ENCODE assay signal across 9 mouse cellular contexts in genomic region chr11:69628286-69628685, GRCm38 (mm10). TPM values are rescaled to one million over a fixed set of nuclear protein-coding genes. Genes with fewer than 3 reads are reported as not detected.
A peak's percentile ranks its signal among the peaks of the same experiment; 100 is the strongest.
DNase-seq lines count a peak whose midpoint lies in the region; ATAC-seq and TF ChIP-seq lines count a peak whose summit lies in the region.
"Had no signal": no experiment of that assay in that cellular context is flagged by ENCODE, and none has a peak within 500 bp of the region (broad histone marks: within the 10 kb centered on the region; RNA-seq: fewer than 3 reads in every experiment).

No protein-coding gene starts in this region.

- 38% methylated on average over 6 of the region's 6 CpGs for WGBS in bone marrow, adult 2 months
- 36% methylated on average over 6 of the region's 6 CpGs for WGBS in liver, postnatal 0 days (ENCODE audit: insufficient replicate concordance)

- ATAC-seq in liver, postnatal 0 days, result no peak
- ATAC-seq in inflammation-experienced regulatory T-cells, adult 6 months, result no peak

- no peaks in the 10 kb centered on the region for H3K27me3 ChIP-seq in liver, postnatal 0 days (ENCODE audit: insufficient read depth, low read length)
- H3K27me3 ChIP-seq: hindbrain, embryonic 15.5 days had no signal

- no peaks in the 10 kb centered on the region for H3K4me1 ChIP-seq in bone marrow, adult 2 months (ENCODE audit: control insufficient read depth, insufficient read depth, low read length)
- H3K4me1 ChIP-seq in embryonic fibroblast, embryonic 13.5 days (ENCODE audit: control insufficient read depth, insufficient read depth, low read length), result no peaks in the 10 kb centered on the region
- peaks cover 4% of the 10 kb centered on the region for H3K4me1 ChIP-seq in liver, postnatal 0 days (ENCODE audit: insufficient read depth)

- no peak overlapping the region for H3K4me3 ChIP-seq in bone marrow, adult 2 months (replicated peaks; ENCODE audit: control insufficient read depth, low read depth, low read length)
- no peak overlapping the region for H3K4me3 ChIP-seq in embryonic fibroblast, embryonic 13.5 days (ENCODE audit: insufficient read depth, low read length)
- H3K4me3 ChIP-seq in liver, postnatal 0 days (ENCODE audit: low read depth, low read length), result no peak overlapping the region
- H3K4me3 ChIP-seq: hindbrain, embryonic 15.5 days had no signal

- TF ChIP-seq CTCF in bone marrow, adult 2 months (IDR thresholded peaks at IDR 0.05; ENCODE audit: control insufficient read depth, insufficient read depth, low read length), result peak; percentile 99
- TF ChIP-seq CTCF in embryonic fibroblast, embryonic 13.5 days (IDR thresholded peaks at IDR 0.05; ENCODE audit: borderline replicate concordance, insufficient read depth, low read length), result peak; percentile 99
- peak; percentile 99 for TF ChIP-seq CTCF in liver, postnatal 0 days (IDR thresholded peaks at IDR 0.05; ENCODE audit: low read depth)

- H3K4me2 ChIP-seq in liver, postnatal 0 days (ENCODE audit: low read depth, low read length), result no peak overlapping the region
- H3K4me2 ChIP-seq: hindbrain, embryonic 15.5 days had no signal

- H3K9ac ChIP-seq in liver, postnatal 0 days (replicated peaks), result no peak overlapping the region
- H3K9ac ChIP-seq: hindbrain, embryonic 15.5 days had no signal

- H3K9me3 ChIP-seq in liver, postnatal 0 days (ENCODE audit: low read length), result no peaks in the 10 kb centered on the region
- H3K9me3 ChIP-seq: hindbrain, embryonic 15.5 days had no signal

- TF ChIP-seq EP300 in liver, postnatal 0 days (IDR thresholded peaks at IDR 0.05; ENCODE audit: low read depth), result no peak

- no peaks in the 10 kb centered on the region for H3K36me3 ChIP-seq in liver, postnatal 0 days (replicated peaks; ENCODE audit: insufficient read depth, low read length)
- H3K36me3 ChIP-seq: hindbrain, embryonic 15.5 days had no signal

- TF ChIP-seq POLR2A in bone marrow, adult 2 months (IDR thresholded peaks at IDR 0.05; ENCODE audit: borderline replicate concordance, control insufficient read depth, low read depth, low read length), result no peak
- TF ChIP-seq POLR2A in embryonic fibroblast, embryonic 13.5 days (IDR thresholded peaks at IDR 0.05; ENCODE audit: low read depth, low read length), result peak; percentile 18; the same call in 1 of the 2 replicates

- H3K27ac ChIP-seq in bone marrow, adult 2 months (ENCODE audit: control insufficient read depth, insufficient read depth, low read depth, low read length, poor library complexity), result no peak overlapping the region
- H3K27ac ChIP-seq in embryonic fibroblast, embryonic 13.5 days (ENCODE audit: insufficient read depth, low read length), result no peak overlapping the region
- no peak overlapping the region for H3K27ac ChIP-seq in liver, postnatal 0 days (ENCODE audit: low read depth)
- H3K27ac ChIP-seq: hindbrain, embryonic 15.5 days had no signal

- peak; percentile 55 for DNase-seq in urinary bladder, adult 2 months (ENCODE audit: low spot score)
- no peak for DNase-seq in urinary bladder, postnatal 10 days (ENCODE audit: low spot score)
- peak; percentile 88 for DNase-seq in kidney, postnatal 10 days
- DNase-seq in liver, postnatal 0 days, result peak; percentile 87
- peak; percentile 65 for DNase-seq in right cerebral cortex, postnatal 14 days

RNA-seq across cellular contexts. Expression of gene Fxr2, which starts 4.5 kb away (rescaled TPM):
- 74.8 and 85.8 TPM in 2 replicates for polyA plus RNA-seq in urinary bladder, adult 2 months (2012; rRNA removed)
- polyA plus RNA-seq in bone marrow, adult 2 months (2011; ENCODE audit: insufficient read depth, insufficient read length, low replicate concordance, missing spikeins), result 32.3 and 66.3 TPM in 2 replicates
- polyA plus RNA-seq in embryonic fibroblast, embryonic 13.5 days (2011; ENCODE audit: insufficient read length, low read depth, missing spikeins), result 63.5 and 71.7 TPM in 2 replicates
- 6.8 TPM in 2 replicates for polyA plus RNA-seq in liver, postnatal 0 days (2015; fragmentation: Nextera tagmentation; extraction: Ambion mirVana)
- 1 to 10 TPM; 7.6 to 9.3 (median 9.1) TPM for polyA plus RNA-seq in inflammation-experienced regulatory T-cells, adult 6 months (2017; shearing (Covaris generic))

RNA-seq across cellular contexts. Expression of gene Sat2, which starts 6.5 kb away (rescaled TPM):
- polyA plus RNA-seq in urinary bladder, adult 2 months (2012; rRNA removed), result 18.4 and 19.5 TPM in 2 replicates
- polyA plus RNA-seq in bone marrow, adult 2 months (2011; ENCODE audit: insufficient read depth, insufficient read length, low replicate concordance, missing spikeins), result 1.4 and 2.4 TPM in 2 replicates
- 11.7 and 13.6 TPM in 2 replicates for polyA plus RNA-seq in embryonic fibroblast, embryonic 13.5 days (2011; ENCODE audit: insufficient read length, low read depth, missing spikeins)
- polyA plus RNA-seq in liver, postnatal 0 days (2015; fragmentation: Nextera tagmentation; extraction: Ambion mirVana), result 15.2 and 18.7 TPM in 2 replicates
- polyA plus RNA-seq in inflammation-experienced regulatory T-cells, adult 6 months (2017; shearing (Covaris generic)), result not detected

RNA-seq across cellular contexts. Expression of gene Shbg, which starts 10.6 kb away (rescaled TPM):
- polyA plus RNA-seq in urinary bladder, adult 2 months (2012; rRNA removed), result not detected in 2 replicates
- not detected in 2 replicates for polyA plus RNA-seq in bone marrow, adult 2 months (2011; ENCODE audit: insufficient read depth, insufficient read length, low replicate concordance, missing spikeins)
- not detected in 2 replicates for polyA plus RNA-seq in embryonic fibroblast, embryonic 13.5 days (2011; ENCODE audit: insufficient read length, low read depth, missing spikeins)
- polyA plus RNA-seq in liver, postnatal 0 days (2015; fragmentation: Nextera tagmentation; extraction: Ambion mirVana), result 4.3 and 4.7 TPM in 2 replicates
- under 1 TPM in 1 of 3 experiments, not detected in 2; 0.40 TPM for polyA plus RNA-seq in inflammation-experienced regulatory T-cells, adult 6 months (2017; shearing (Covaris generic))
- polyA plus RNA-seq: hindbrain, embryonic 15.5 days had no signal

RNA-seq across cellular contexts. Expression of gene Atp1b2, which starts 22.5 kb away (rescaled TPM):
- 23.5 and 46.2 TPM in 2 replicates for polyA plus RNA-seq in urinary bladder, adult 2 months (2012; rRNA removed)
- 12.1 and 16.9 TPM in 2 replicates for polyA plus RNA-seq in bone marrow, adult 2 months (2011; ENCODE audit: insufficient read depth, insufficient read length, low replicate concordance, missing spikeins)
- polyA plus RNA-seq in embryonic fibroblast, embryonic 13.5 days (2011; ENCODE audit: insufficient read length, low read depth, missing spikeins), result 0.58 and 2.7 TPM in 2 replicates
- 4.0 and 5.3 TPM in 2 replicates for polyA plus RNA-seq in liver, postnatal 0 days (2015; fragmentation: Nextera tagmentation; extraction: Ambion mirVana)
- polyA plus RNA-seq in inflammation-experienced regulatory T-cells, adult 6 months (2017; shearing (Covaris generic)), result under 1 TPM in 1 of 3 experiments, not detected in 2; 0.17 TPM

RNA-seq across cellular contexts. Expression of gene Sox15, which starts 26.8 kb away (rescaled TPM):
- polyA plus RNA-seq in urinary bladder, adult 2 months (2012; rRNA removed), result 33.7 and 43.5 TPM in 2 replicates
- not detected in 2 replicates for polyA plus RNA-seq in bone marrow, adult 2 months (2011; ENCODE audit: insufficient read depth, insufficient read length, low replicate concordance, missing spikeins)
- not detected in 2 replicates for polyA plus RNA-seq in embryonic fibroblast, embryonic 13.5 days (2011; ENCODE audit: insufficient read length, low read depth, missing spikeins)
- 0.13 TPM in 1 of 2 replicates, not detected in the other for polyA plus RNA-seq in liver, postnatal 0 days (2015; fragmentation: Nextera tagmentation; extraction: Ambion mirVana)
- polyA plus RNA-seq in inflammation-experienced regulatory T-cells, adult 6 months (2017; shearing (Covaris generic)), result not detected
- polyA plus RNA-seq: hindbrain, embryonic 15.5 days had no signal
